In genomic region chr16:64852891-64853290, GRCm38 (mm10) we compare ENCODE assay signal across 8 mouse cellular contexts. TPM values are rescaled to one million over a fixed set of nuclear protein-coding genes. Genes with fewer than 3 reads are reported as not detected.
DNase-seq lines count a peak whose midpoint lies in the region; ATAC-seq and TF ChIP-seq lines count a peak whose summit lies in the region.

No protein-coding gene starts in this region.

- ATAC-seq in forebrain, embryonic 13.5 days, result no peak
- ATAC-seq in liver, embryonic 15.5 days (ENCODE audit: insufficient read depth), result no peak
- no peak for ATAC-seq in cerebellum, adult (ENCODE audit: insufficient number of reproducible peaks, low FRiP score, low TSS enrichment)

- H3K9me3 ChIP-seq in forebrain, embryonic 13.5 days (replicated peaks), result no peaks in the 10 kb centered on the region
- no peaks in the 10 kb centered on the region for H3K9me3 ChIP-seq in liver, embryonic 15.5 days (replicated peaks)

- no peak for TF ChIP-seq CTCF in heart, adult 2 months (IDR thresholded peaks at IDR 0.05)

- TF ChIP-seq EP300 in heart, adult 2 months (IDR thresholded peaks at IDR 0.05; ENCODE audit: insufficient read depth, low read depth, low read length), result no peak

- intact Hi-C loops in heart, adult 2 months (cut with DNase I), result loop anchor here (1.0 to 2.0 kb wide), 3 partner anchors 20 to 708 kb away; no protein-coding TSS in a partner anchor
- intact Hi-C loops in heart, postnatal 10 days (cut with DNase I), result loop anchor here (2.0 to 5.0 kb wide), 3 partner anchors 20 to 2001 kb away; partner anchors contain the start of genes 4930453N24Rik and Pros1

- H3K4me2 ChIP-seq in forebrain, embryonic 13.5 days, result peak overlapping the region; percentile 63
- H3K4me2 ChIP-seq in liver, embryonic 15.5 days, result peak overlapping the region; percentile 73

- WGBS in heart, adult 2 months, result 2% methylated on average over 14 of the region's 14 CpGs
- WGBS in forebrain, embryonic 13.5 days, result 7% methylated on average over 14 of the region's 14 CpGs
- 2% methylated on average over 14 of the region's 14 CpGs for WGBS in liver, embryonic 15.5 days (ENCODE audit: insufficient replicate concordance)

- H3K27ac ChIP-seq in heart, adult 2 months, result peak overlapping the region; percentile 76
- 0 out of 2 replicates have a peak overlapping the region, but pooled peaks have one; percentile 95 for H3K27ac ChIP-seq in forebrain, embryonic 13.5 days
- H3K27ac ChIP-seq in liver, embryonic 15.5 days (replicated peaks), result peak overlapping the region; percentile 98

- peak overlapping the region; percentile 95 for H3K9ac ChIP-seq in heart, adult 2 months (ENCODE audit: low read depth, low read length)
- peak overlapping the region; percentile 90 for H3K9ac ChIP-seq in forebrain, embryonic 13.5 days
- peak overlapping the region; percentile 92 for H3K9ac ChIP-seq in liver, embryonic 15.5 days

- no peaks in the 10 kb centered on the region for H3K27me3 ChIP-seq in heart, adult 2 months (ENCODE audit: control insufficient read depth, insufficient read depth, low read length)
- H3K27me3 ChIP-seq in forebrain, embryonic 13.5 days, result no peaks in the 10 kb centered on the region
- no peaks in the 10 kb centered on the region for H3K27me3 ChIP-seq in liver, embryonic 15.5 days

- TF ChIP-seq POLR2A in heart, adult 2 months (IDR thresholded peaks at IDR 0.05; ENCODE audit: insufficient read depth, low read depth, low read length), result no peak

- peaks cover 8% of the 10 kb centered on the region for H3K4me1 ChIP-seq in heart, adult 2 months (ENCODE audit: control insufficient read depth, insufficient read depth, low read length)
- peaks cover 30% of the 10 kb centered on the region for H3K4me1 ChIP-seq in forebrain, embryonic 13.5 days
- peaks cover 22% of the 10 kb centered on the region for H3K4me1 ChIP-seq in liver, embryonic 15.5 days (replicated peaks)

- H3K36me3 ChIP-seq in heart, adult 2 months (ENCODE audit: control insufficient read depth, insufficient read depth, low read length), result peaks cover 25% of the 10 kb centered on the region
- peaks cover 27% of the 10 kb centered on the region for H3K36me3 ChIP-seq in forebrain, embryonic 13.5 days (ENCODE audit: poor library complexity, severe bottlenecking)
- peaks cover 27% of the 10 kb centered on the region for H3K36me3 ChIP-seq in liver, embryonic 15.5 days (replicated peaks)

- H3K79me2 ChIP-seq in heart, adult 2 months (replicated peaks; ENCODE audit: control insufficient read depth, insufficient read depth, low read length), result peaks cover 4% of the 10 kb centered on the region; the same call in 1 of the 2 replicates

- no peak for DNase-seq in heart, adult 2 months
- DNase-seq in heart, postnatal 10 days, result no peak
- DNase-seq in 416B (ENCODE audit: low read depth), result peak; percentile 45
- no peak for DNase-seq in frontal cortex, postnatal 10 days (ENCODE audit: low spot score in 2 of 2)
- DNase-seq in spleen, adult 12 weeks (ENCODE audit: low spot score), result no peak

- H3K4me3 ChIP-seq in heart, adult 2 months, result peak overlapping the region; percentile 73
- H3K4me3 ChIP-seq in forebrain, embryonic 13.5 days, result peak overlapping the region; percentile 96
- H3K4me3 ChIP-seq in liver, embryonic 15.5 days (replicated peaks), result peak overlapping the region; percentile 82

RNA-seq across cellular contexts. Expression of gene Cggbp1, which starts 1.1 kb away (rescaled TPM):
- total RNA-seq in heart, adult 2 months (2021), result 10 to 100 TPM; 37.1 to 37.4 TPM
- 7.9 and 17.9 TPM in 2 replicates for polyA plus RNA-seq in heart, adult 2 months (2012; rRNA removed)
- total RNA-seq in heart, postnatal 10 days (2021), result 10 to 100 TPM; 55.4 to 56.4 TPM
- 80.3 and 83.3 TPM in 2 replicates for polyA plus RNA-seq in forebrain, embryonic 13.5 days (2015; fragmentation: Nextera tagmentation; extraction: Ambion mirVana)
- polyA plus RNA-seq in liver, embryonic 15.5 days (2015; fragmentation: Nextera tagmentation; extraction: Ambion mirVana), result 22.9 and 23.0 TPM in 2 replicates

RNA-seq across cellular contexts. Expression of gene Zfp654, which starts 1.4 kb away (rescaled TPM):
- total RNA-seq in heart, adult 2 months (2021), result 10 to 100 TPM in 1 of 2 experiments, 1 to 10 TPM in 1; 7.2 to 10.6 TPM
- polyA plus RNA-seq in heart, adult 2 months (2012; rRNA removed), result 1.3 and 2.9 TPM in 2 replicates
- 10 to 100 TPM in 1 of 2 experiments, 1 to 10 TPM in 1; 9.9 to 10.2 TPM for total RNA-seq in heart, postnatal 10 days (2021)
- 5.1 and 5.9 TPM in 2 replicates for polyA plus RNA-seq in forebrain, embryonic 13.5 days (2015; fragmentation: Nextera tagmentation; extraction: Ambion mirVana)
- polyA plus RNA-seq in liver, embryonic 15.5 days (2015; fragmentation: Nextera tagmentation; extraction: Ambion mirVana), result 2.4 and 2.8 TPM in 2 replicates
